ENCODE assay signal across 8 mouse cellular contexts in the genomic region with DNA sequence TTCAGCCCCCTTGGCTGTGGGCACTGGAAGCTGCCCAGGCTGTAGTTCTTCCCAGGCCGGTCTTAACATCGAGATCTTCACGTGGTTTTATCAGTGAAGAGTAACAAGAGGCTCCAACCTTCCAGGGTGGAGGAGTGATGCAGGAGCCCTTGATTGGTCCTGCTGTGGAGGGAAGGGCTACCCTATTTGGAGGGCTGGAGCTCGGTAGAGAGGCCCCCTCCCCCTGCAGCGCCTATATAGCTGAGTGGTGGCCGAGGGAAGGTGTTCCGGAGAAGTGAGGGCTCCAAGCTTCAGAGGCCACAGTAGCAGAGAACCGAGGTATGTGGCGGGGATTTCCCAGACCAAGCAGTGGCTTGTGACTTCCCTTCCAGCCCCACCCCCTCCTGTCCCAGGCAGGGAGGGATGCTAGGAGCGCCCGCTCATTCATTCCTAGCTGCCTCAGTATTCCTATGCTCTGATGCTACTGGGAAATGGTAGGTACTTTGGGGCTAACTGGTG. TPM values are rescaled to one million over a fixed set of nuclear protein-coding genes. Genes with fewer than 3 reads are reported as not detected.
DNase-seq lines count a peak whose midpoint lies in the region; ATAC-seq and TF ChIP-seq lines count a peak whose summit lies in the region.

TSS of gene Prnd (plus strand) at position 264 of the 498 bp plus-strand sequence.

- no peak for DNase-seq in kidney, adult 8-10 months
- DNase-seq in CD4-positive, CD25-positive, alpha-beta regulatory T cell, adult 2 months (ENCODE audit: low read depth, low spot score): peak; percentile 68
- DNase-seq in forebrain, embryonic 11.5 days (ENCODE audit: low spot score): no peak
- DNase-seq in cerebellum, adult 8-10 months: no peak

- 0 out of 2 replicates have a peak within 1 kb of the TSS, but pooled peaks have one; percentile 10 for H3K9ac ChIP-seq in kidney, embryonic 15.5 days
- no peak within 1 kb of the TSS for H3K9ac ChIP-seq in embryonic facial prominence, embryonic 12.5 days
- no peak within 1 kb of the TSS for H3K9ac ChIP-seq in intestine, postnatal 0 days (ENCODE audit: low read depth, low read length)
- no peak within 1 kb of the TSS for H3K9ac ChIP-seq in forebrain, embryonic 11.5 days (ENCODE audit: low read length)

- H3K36me3 ChIP-seq in kidney, embryonic 15.5 days: no peaks in the 10 kb centered on the region
- H3K36me3 ChIP-seq in embryonic facial prominence, embryonic 12.5 days: no peaks in the 10 kb centered on the region
- H3K36me3 ChIP-seq in intestine, postnatal 0 days (ENCODE audit: control insufficient read depth, insufficient read depth): no peaks in the 10 kb centered on the region
- no peaks in the 10 kb centered on the region for H3K36me3 ChIP-seq in forebrain, embryonic 11.5 days (ENCODE audit: control insufficient read depth, insufficient read depth, low read length)

- peaks cover 39% of the 10 kb centered on the region for H3K27me3 ChIP-seq in kidney, embryonic 15.5 days
- H3K27me3 ChIP-seq in embryonic facial prominence, embryonic 12.5 days: peaks cover 39% of the 10 kb centered on the region
- H3K27me3 ChIP-seq in intestine, postnatal 0 days (replicated peaks; ENCODE audit: control insufficient read depth, insufficient read depth, low read length): peaks cover 18% of the 10 kb centered on the region
- peaks cover 16% of the 10 kb centered on the region for H3K27me3 ChIP-seq in forebrain, embryonic 11.5 days (ENCODE audit: control insufficient read depth, insufficient read depth, low read length)

- no peak within 1 kb of the TSS for H3K4me3 ChIP-seq in kidney, embryonic 15.5 days (replicated peaks)
- H3K4me3 ChIP-seq in embryonic facial prominence, embryonic 12.5 days: no peak within 1 kb of the TSS
- no peak within 1 kb of the TSS for H3K4me3 ChIP-seq in intestine, postnatal 0 days (ENCODE audit: low read depth, low read length)
- H3K4me3 ChIP-seq in forebrain, embryonic 11.5 days (ENCODE audit: low read depth, low read length): no peak within 1 kb of the TSS

- TF ChIP-seq CTCF in intestine, postnatal 0 days (IDR thresholded peaks at IDR 0.05; ENCODE audit: low read depth): no peak

- 10% methylated on average over 11 of the region's 11 CpGs for WGBS in kidney, embryonic 15.5 days
- 7% methylated on average over 11 of the region's 11 CpGs for WGBS in embryonic facial prominence, embryonic 12.5 days
- WGBS in intestine, postnatal 0 days: 9% methylated on average over 11 of the region's 11 CpGs
- 15% methylated on average over 11 of the region's 11 CpGs for whole genome bisulfite sequencing in forebrain, embryonic 11.5 days

- H3K4me1 ChIP-seq in kidney, embryonic 15.5 days: peaks cover 32% of the 10 kb centered on the region
- H3K4me1 ChIP-seq in embryonic facial prominence, embryonic 12.5 days: peaks cover 9% of the 10 kb centered on the region; the same call in 1 of the 2 replicates
- H3K4me1 ChIP-seq in intestine, postnatal 0 days (replicated peaks; ENCODE audit: control insufficient read depth, insufficient read depth, low read length): no peaks in the 10 kb centered on the region
- H3K4me1 ChIP-seq in forebrain, embryonic 11.5 days (replicated peaks; ENCODE audit: control insufficient read depth, insufficient read depth, low read length): no peaks in the 10 kb centered on the region

- ATAC-seq in kidney, embryonic 15.5 days (replicated peaks; ENCODE audit: low FRiP score): peak; percentile 56
- 0 out of 2 replicates have a peak, but pooled peaks have one; percentile 16 for ATAC-seq in embryonic facial prominence, embryonic 12.5 days (ENCODE audit: insufficient number of reproducible peaks, insufficient read depth, low FRiP score, low TSS enrichment)
- ATAC-seq in intestine, postnatal 0 days: no peak
- no peak for ATAC-seq in cerebellum, adult (ENCODE audit: insufficient number of reproducible peaks, low FRiP score, low TSS enrichment)
- ATAC-seq in forebrain, embryonic 11.5 days (replicated peaks; ENCODE audit: low FRiP score): no peak

- H3K4me2 ChIP-seq in kidney, embryonic 15.5 days: peak within 1 kb of the TSS; percentile 21; the same call in 1 of the 2 replicates
- 0 out of 2 replicates have a peak within 1 kb of the TSS, but pooled peaks have one; percentile 13 for H3K4me2 ChIP-seq in embryonic facial prominence, embryonic 12.5 days (replicated peaks)
- H3K4me2 ChIP-seq in intestine, postnatal 0 days (replicated peaks; ENCODE audit: low read depth): no peak within 1 kb of the TSS
- no peak within 1 kb of the TSS for H3K4me2 ChIP-seq in forebrain, embryonic 11.5 days (ENCODE audit: low read depth, low read length, severe bottlenecking)

- no peaks in the 10 kb centered on the region for H3K9me3 ChIP-seq in kidney, embryonic 15.5 days (replicated peaks)
- H3K9me3 ChIP-seq in embryonic facial prominence, embryonic 12.5 days: no peaks in the 10 kb centered on the region
- H3K9me3 ChIP-seq in intestine, postnatal 0 days (ENCODE audit: control insufficient read depth): no peaks in the 10 kb centered on the region
- no peaks in the 10 kb centered on the region for H3K9me3 ChIP-seq in forebrain, embryonic 11.5 days (ENCODE audit: control insufficient read depth, low read length)

- no peak within 1 kb of the TSS for H3K27ac ChIP-seq in kidney, embryonic 15.5 days
- no peak within 1 kb of the TSS for H3K27ac ChIP-seq in embryonic facial prominence, embryonic 12.5 days
- no peak within 1 kb of the TSS for H3K27ac ChIP-seq in intestine, postnatal 0 days (ENCODE audit: low read depth, low read length)
- H3K27ac ChIP-seq in forebrain, embryonic 11.5 days (ENCODE audit: low read depth, low read length): no peak within 1 kb of the TSS

RNA-seq across cellular contexts. Expression of gene Prnd, which starts in this region (rescaled TPM):
- polyA plus RNA-seq in kidney, embryonic 15.5 days (2015; fragmentation: Nextera tagmentation; extraction: Ambion mirVana): 18.9 and 20.8 TPM in 2 replicates
- polyA plus RNA-seq in embryonic facial prominence, embryonic 12.5 days (2016; fragmentation: Nextera tagmentation; extraction: Ambion mirVana): 26.5 and 32.1 TPM in 2 replicates
- 9.8 and 12.2 TPM in 2 replicates for polyA plus RNA-seq in intestine, postnatal 0 days (2015; fragmentation: Nextera tagmentation; extraction: Ambion mirVana)
- 4.5 and 5.0 TPM in 2 replicates for polyA plus RNA-seq in forebrain, embryonic 11.5 days (2014; fragmentation: Nextera tagmentation; extraction: Ambion mirVana)

Comparison
In these comparisons a context has a peak if more than half of its experiments do, and no peak if none do; other contexts are left out.
1. ATAC-seq: peak in kidney, embryonic 15.5 days (single experiment) and embryonic facial prominence, embryonic 12.5 days (single experiment); none in intestine, postnatal 0 days (single experiment), cerebellum, adult (single experiment) and forebrain, embryonic 11.5 days (single experiment).
2. H3K4me2 ChIP-seq: peak in kidney, embryonic 15.5 days (single experiment) and embryonic facial prominence, embryonic 12.5 days (single experiment); none in intestine, postnatal 0 days (single experiment) and forebrain, embryonic 11.5 days (single experiment).